Mouse (Mus musculus) urinary bladder, adult 2 months (tissue): ENCODE measurements around the gene Sik1. TPM values are rescaled to one million over a fixed set of nuclear protein-coding genes. Genes with fewer than 3 reads are reported as not detected.

Experiments
- DNase-seq: peaks from one replicate; pipeline ENCODE4 v3.0.0; 2022; ENCODE audit warnings: low spot score
- polyA plus RNA-seq: library from polyadenylated mRNA; depleted of rRNA; stranded (reverse); fragments of >200 nt; gene quantifications from 2 replicates; pipeline ENCODE4 v1.2.3, GENCODE M21; 2012

Gene Sik1
- polyA plus RNA-seq, 1 experiment = 32.3 TPM

GRCm38 (mm10) chr17:31876775-31877174, 21.2 kb upstream of the Sik1 start:
- peak; percentile 15 for DNase-seq

- DNase-seq = peak; percentile 12
Measured at GRCm38 (mm10) chr17:31875326-31875930, 19.8 kb upstream of the Sik1 start.

GRCm38 (mm10) chr17:31874691-31875090, 19.1 kb upstream of the Sik1 start:
- peak; percentile 18 for DNase-seq

- peak; percentile 19 for DNase-seq
Measured at GRCm38 (mm10) chr17:31873973-31874372, 18.4 kb upstream of the Sik1 start.

GRCm38 (mm10) chr17:31873185-31873870, 17.7 kb upstream of the Sik1 start:
- DNase-seq = peak; percentile 18

- DNase-seq = peak; percentile 17
Measured at GRCm38 (mm10) chr17:31872826-31873165, 17.2 kb upstream of the Sik1 start.

GRCm38 (mm10) chr17:31871968-31872825, 16.6 kb upstream of the Sik1 start:
- DNase-seq = peak; percentile 17

GRCm38 (mm10) chr17:31870931-31871421, 15.4 kb upstream of the Sik1 start:
- DNase-seq = peak; percentile 13

- peak; percentile 15 for DNase-seq
Measured at GRCm38 (mm10) chr17:31870446-31870845, 14.8 kb upstream of the Sik1 start.

GRCm38 (mm10) chr17:31868076-31868475, 12.5 kb upstream of the Sik1 start:
- DNase-seq = peak; percentile 6

- DNase-seq = peak; percentile 19
Measured at GRCm38 (mm10) chr17:31867061-31867460, 11.5 kb upstream of the Sik1 start.

- peak; percentile 11 for DNase-seq
Measured at GRCm38 (mm10) chr17:31865636-31866035, 10.0 kb upstream of the Sik1 start.

GRCm38 (mm10) chr17:31864666-31865450, 9.3 kb upstream of the Sik1 start:
- DNase-seq = peak; percentile 15

GRCm38 (mm10) chr17:31863151-31863815, 7.7 kb upstream of the Sik1 start:
- DNase-seq = peak; percentile 16

GRCm38 (mm10) chr17:31862136-31862535, 6.5 kb upstream of the Sik1 start:
- DNase-seq = peak; percentile 20

- DNase-seq = peak; percentile 10
Measured at GRCm38 (mm10) chr17:31861661-31862060, 6.1 kb upstream of the Sik1 start.

- DNase-seq = no peak
Measured at GRCm38 (mm10) chr17:31860856-31861255, 5.3 kb upstream of the Sik1 start.

- no peak for DNase-seq
Measured at GRCm38 (mm10) chr17:31859367-31859766, 3.8 kb upstream of the Sik1 start.

GRCm38 (mm10) chr17:31858786-31859185, 3.2 kb upstream of the Sik1 start:
- no peak for DNase-seq

GRCm38 (mm10) chr17:31857903-31858426, 2.4 kb upstream of the Sik1 start:
- no peak for DNase-seq

GRCm38 (mm10) chr17:31857251-31857650, 1.6 kb upstream of the Sik1 start:
- DNase-seq = no peak
